Mouse (Mus musculus): Measurements from ENCODE around the gene Tmprss11d. TPM values are rescaled to one million over a fixed set of nuclear protein-coding genes. Genes with fewer than 3 reads are reported as not detected.

Tmprss11d gene
- polyA plus RNA-seq, 1 experiment = not detected

- H3K4me3 ChIP-seq (replicated peaks) = no peak overlapping the region
- no peaks in the 10 kb centered on the region for H3K27me3 ChIP-seq (ENCODE audit: control insufficient read depth)
- no peaks in the 10 kb centered on the region for H3K36me3 ChIP-seq (ENCODE audit: control insufficient read depth)
- no peaks in the 10 kb centered on the region for H3K9me3 ChIP-seq (ENCODE audit: control insufficient read depth, low read length)
- TF ChIP-seq GATA1 (IDR thresholded peaks at IDR 0.05; ENCODE audit: low read length) (no peak), TAL1 (IDR thresholded peaks at IDR 0.05; ENCODE audit: low read length) (no peak)
- no peaks in the 10 kb centered on the region for H3K4me1 ChIP-seq (ENCODE audit: control insufficient read depth)
These were observed 67.1 kb downstream of the Tmprss11d start for GRCm38 (mm10) chr5:86306116-86306515.

GRCm38 (mm10) chr5:86303877-86304276 lies 69.3 kb downstream of the Tmprss11d start:
- Histone ChIP-seq H3K4me3 (replicated peaks) (no peak overlapping the region), H3K36me3 (ENCODE audit: control insufficient read depth) (no peaks in the 10 kb centered on the region), H3K4me1 (ENCODE audit: control insufficient read depth) (no peaks in the 10 kb centered on the region), H3K27me3 (ENCODE audit: control insufficient read depth) (no peaks in the 10 kb centered on the region), H3K9me3 (ENCODE audit: control insufficient read depth, low read length) (no peaks in the 10 kb centered on the region)
- TF ChIP-seq TAL1 (IDR thresholded peaks at IDR 0.05; ENCODE audit: low read length) (no peak), GATA1 (IDR thresholded peaks at IDR 0.05; ENCODE audit: low read length) (no peak)

GRCm38 (mm10) chr5:86289208-86289607 lies 84.0 kb downstream of the Tmprss11d start, which contains the start of gene Tmprss11c:
Tmprss11c (minus strand) TSS chr5:86289308.
- Histone ChIP-seq H3K9me3 (ENCODE audit: control insufficient read depth, low read length) (peaks cover 2% of the 10 kb centered on the region; the same call in 1 of the 2 replicates), H3K4me3 (replicated peaks) (no peak within 1 kb of the TSS), H3K27me3 (ENCODE audit: control insufficient read depth) (no peaks in the 10 kb centered on the region), H3K36me3 (ENCODE audit: control insufficient read depth) (no peaks in the 10 kb centered on the region), H3K4me1 (ENCODE audit: control insufficient read depth) (no peaks in the 10 kb centered on the region)
- TF ChIP-seq TAL1 (IDR thresholded peaks at IDR 0.05; ENCODE audit: low read length) (no peak), GATA1 (IDR thresholded peaks at IDR 0.05; ENCODE audit: low read length) (no peak)

Other genes with a start within 250 kb of the Tmprss11d start
- under 0.01 and 0.01 TPM in 2 replicates for gene Uba6, start 200.6 kb downstream of the Tmprss11d start, polyA plus RNA-seq (2012)
- not detected in 2 replicates for gene Gnrhr, start 175.5 kb downstream of the Tmprss11d start, polyA plus RNA-seq (2012)
- gene Tmprss11c, start 84.1 kb downstream of the Tmprss11d start, polyA plus RNA-seq (2012) = not detected in 2 replicates
- gene Tmprss11a, start 95.6 kb upstream of the Tmprss11d start, polyA plus RNA-seq (2012) = not detected in 2 replicates
- not detected in 2 replicates for gene Tmprss11g, start 145.2 kb upstream of the Tmprss11d start, polyA plus RNA-seq (2012)

Data from erythroblast, embryonic 14.5 days (primary cell).